Mouse (Mus musculus) embryonic fibroblast, embryonic 13.5 days (primary cell): ENCODE results near the gene Arpc1a. TPM values are rescaled to one million over a fixed set of nuclear protein-coding genes. Genes with fewer than 3 reads are reported as not detected.

ENCODE experiments used
- H3K27ac ChIP-seq: 2 replicates; pipeline ENCODE4 v1.5.1; 2012; ENCODE audit warnings: low read length, control low read depth, inconsistent platforms; ENCODE audit not compliant: insufficient read depth
- H3K4me1 ChIP-seq: 2 replicates; pipeline ENCODE4 v1.6.1; 2011; ENCODE audit warnings: low read length; ENCODE audit not compliant: control insufficient read depth, insufficient read depth
- H3K4me3 ChIP-seq: 2 replicates; pipeline ENCODE4 v1.5.1; 2011; ENCODE audit warnings: mild to moderate bottlenecking, control low read depth, low read length; ENCODE audit not compliant: insufficient read depth
- CTCF ChIP-seq: IDR thresholded peaks from 2 replicates; pipeline ENCODE4 v1.5.1; 2011; ENCODE audit warnings: mild to moderate bottlenecking, control low read depth, low read length, moderate library complexity, borderline replicate concordance; ENCODE audit not compliant: insufficient read depth
- POLR2A ChIP-seq: IDR thresholded peaks from 2 replicates; pipeline ENCODE4 v1.6.1; 2011; ENCODE audit warnings: low read depth, mild to moderate bottlenecking, control low read depth, low read length, moderate library complexity
- polyA plus RNA-seq: library from polyadenylated mRNA; stranded (reverse); fragments of >200 nt; gene quantifications from 2 replicates; pipeline ENCODE4 v1.2.4, GENCODE M21; 2011; ENCODE audit warnings: low read depth; ENCODE audit not compliant: missing spikeins, insufficient read length

Arpc1a gene
- polyA plus RNA-seq, 1 experiment, result 103 TPM

GRCm38 (mm10) chr5:145138836-145139235, 55.2 kb downstream of the Arpc1a start:
- Histone ChIP-seq H3K27ac (peak overlapping the region; percentile 73; the same call in 1 of the 2 replicates), H3K4me3 (peak overlapping the region; percentile 97), H3K4me1 (peaks cover 12% of the 10 kb centered on the region)
- TF ChIP-seq POLR2A (no peak), CTCF (no peak)

DNA sequence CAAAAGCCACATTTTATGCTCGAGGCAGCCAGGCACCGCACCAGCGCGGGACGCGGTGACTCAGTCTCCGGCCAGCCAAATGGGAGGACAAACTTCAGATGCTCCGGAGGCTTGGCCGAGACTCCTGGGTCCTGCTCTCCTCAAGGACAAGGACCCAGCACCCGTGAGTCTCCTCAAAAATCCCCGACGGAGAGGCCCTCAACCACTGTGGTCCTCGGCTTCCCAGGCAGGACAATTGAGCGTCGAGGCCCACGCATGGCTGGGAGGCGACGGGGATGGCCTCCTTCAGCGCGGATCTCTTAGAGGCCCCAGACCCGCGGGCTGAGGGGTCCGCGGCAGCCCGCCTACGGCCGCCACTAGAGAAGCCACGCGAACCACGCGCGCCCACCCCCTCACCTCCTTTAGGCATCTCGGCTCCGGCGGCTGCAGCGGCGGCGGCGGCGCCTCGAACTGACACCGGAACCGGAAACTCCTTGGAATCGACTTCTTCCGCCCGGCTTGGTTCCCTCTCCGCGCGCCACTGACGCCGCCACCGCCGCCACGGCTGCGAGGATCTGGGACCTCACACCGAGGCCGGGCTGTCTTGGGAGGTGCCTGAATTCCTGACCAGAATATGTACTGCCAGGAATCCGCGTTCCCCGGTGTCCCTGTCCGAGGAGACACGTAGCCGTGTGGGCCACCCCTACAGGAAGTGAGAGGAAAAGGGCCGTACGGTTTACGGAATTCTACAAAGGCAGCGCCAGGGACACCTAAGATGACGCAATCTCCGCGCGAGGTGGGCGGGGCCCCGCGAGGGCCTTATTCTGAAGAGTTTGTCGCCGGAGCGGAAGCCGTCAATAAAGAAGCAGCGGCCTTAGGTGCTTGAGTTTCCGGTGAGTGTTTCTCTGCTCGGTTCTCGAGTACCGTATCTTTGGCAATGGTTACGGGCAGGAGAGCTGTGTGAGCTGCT, 56.2 kb downstream of the Arpc1a start, which contains the start of the genes Pdap1 and Bud31:
TSS of gene Pdap1 (minus strand) at position 668 of the 949 bp plus-strand sequence.
TSS of gene Bud31 (plus strand) at position 792 of the 949 bp plus-strand sequence.
- Histone ChIP-seq H3K27ac (peak within 1 kb of the TSS; percentile 83), H3K4me3 (peak within 1 kb of the TSS; percentile 97), H3K4me1 (peaks cover 12% of the 10 kb centered on the region)
- peak; percentile 92 for TF ChIP-seq POLR2A
- TF ChIP-seq CTCF, result no peak

GRCm38 (mm10) chr5:145140611-145141010, 57.0 kb downstream of the Arpc1a start:
- Histone ChIP-seq H3K27ac (peak overlapping the region; percentile 83), H3K4me3 (peak overlapping the region; percentile 92), H3K4me1 (peaks cover 12% of the 10 kb centered on the region)
- TF ChIP-seq CTCF (no peak), POLR2A (no peak)

DNA sequence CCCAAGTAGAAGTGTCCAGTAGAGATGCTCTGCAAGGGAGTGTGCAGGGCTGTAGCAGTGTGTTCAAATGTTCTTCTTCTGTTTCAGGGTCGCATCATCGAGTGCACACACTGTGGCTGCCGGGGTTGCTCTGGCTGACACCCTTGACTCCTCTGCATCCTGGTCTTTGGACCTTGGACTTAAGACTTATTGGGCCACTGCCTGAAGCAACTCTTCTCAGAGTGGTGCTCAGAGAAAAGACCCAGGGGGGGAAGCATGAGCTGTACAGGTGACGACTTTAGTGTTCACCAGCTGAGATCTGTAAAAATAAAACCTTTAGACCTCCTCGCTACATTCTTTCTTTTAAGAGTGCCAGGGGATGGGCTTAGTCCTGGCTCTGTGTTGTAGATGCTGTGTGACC, 64.1 kb downstream of the Arpc1a start:
- no peaks in the 10 kb centered on the region for H3K4me1 ChIP-seq
- TF ChIP-seq POLR2A, result no peak
- TF ChIP-seq CTCF, result no peak
- H3K27ac ChIP-seq, result no peak overlapping the region
- no peak overlapping the region for H3K4me3 ChIP-seq

DNA sequence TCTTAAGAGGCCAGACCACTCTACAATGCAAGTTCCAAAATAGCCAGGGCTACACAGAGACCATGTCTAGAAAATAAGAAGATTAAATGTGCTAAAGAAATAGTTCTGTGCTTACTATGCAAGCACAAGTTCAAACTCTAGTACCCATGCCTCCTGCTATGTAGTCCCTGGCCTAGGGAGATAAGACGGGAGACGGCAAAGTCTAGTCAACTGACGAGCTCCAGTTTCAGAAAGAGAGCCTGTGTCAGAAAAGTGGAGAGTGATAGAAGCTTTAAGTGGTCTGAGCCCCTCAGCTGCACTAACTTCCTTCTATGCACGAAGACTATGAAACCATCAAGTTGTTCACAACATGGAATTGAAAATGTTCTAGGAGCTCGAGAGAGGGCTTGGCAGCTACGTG, 65.7 kb downstream of the Arpc1a start:
- Histone ChIP-seq H3K4me3 (no peak overlapping the region), H3K4me1 (no peaks in the 10 kb centered on the region), H3K27ac (no peak overlapping the region)
- TF ChIP-seq POLR2A, result no peak
- TF ChIP-seq CTCF, result no peak

DNA sequence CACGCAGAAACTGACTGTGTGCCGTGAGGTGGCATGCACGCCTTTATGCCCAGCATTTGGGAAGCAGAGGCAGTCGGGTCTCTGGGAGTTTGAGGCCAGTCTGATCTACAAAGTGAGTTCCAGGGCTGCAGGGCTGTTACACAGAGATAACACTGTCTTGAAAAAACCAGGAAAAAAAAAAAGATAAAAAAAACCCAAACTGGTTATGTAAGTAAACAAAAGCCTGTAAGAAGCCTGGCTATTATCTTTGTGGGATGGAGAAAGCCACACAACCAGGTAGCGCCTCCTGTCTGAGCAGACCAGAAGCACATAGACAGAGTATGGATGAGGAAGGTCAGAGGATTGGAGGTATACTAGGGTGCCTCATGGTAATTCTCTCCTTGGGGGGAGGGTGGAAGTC, 69.1 kb downstream of the Arpc1a start:
- no peak overlapping the region for H3K4me3 ChIP-seq
- TF ChIP-seq POLR2A (no peak), CTCF (no peak)
- H3K4me1 ChIP-seq, result no peaks in the 10 kb centered on the region
- H3K27ac ChIP-seq, result no peak overlapping the region

Other genes with a start within 250 kb of the Arpc1a start
- 37.1 and 42.5 TPM in 2 replicates for gene Smurf1, start 118.0 kb upstream of the Arpc1a start, polyA plus RNA-seq
- gene Gm4871, start 51.1 kb upstream of the Arpc1a start, polyA plus RNA-seq, result not detected in 2 replicates
- not detected in 2 replicates for gene 1700018F24Rik, start 40.8 kb upstream of the Arpc1a start, polyA plus RNA-seq
- gene Kpna7, start 200 bp downstream of the Arpc1a start, polyA plus RNA-seq, result not detected in 2 replicates
- 328 and 384 TPM in 2 replicates for gene Arpc1b, start 30.4 kb downstream of the Arpc1a start, polyA plus RNA-seq
- 144 and 168 TPM in 2 replicates for gene Pdap1, start 56.4 kb downstream of the Arpc1a start, polyA plus RNA-seq
- 174 and 194 TPM in 2 replicates for gene Bud31, start 56.5 kb downstream of the Arpc1a start, polyA plus RNA-seq
- gene Ptcd1, start 83.3 kb downstream of the Arpc1a start, polyA plus RNA-seq, result 7.6 and 10.0 TPM in 2 replicates
- 15.1 and 20.1 TPM in 2 replicates for gene Cpsf4, start 83.4 kb downstream of the Arpc1a start, polyA plus RNA-seq
- gene Atp5j2, start 108.2 kb downstream of the Arpc1a start, polyA plus RNA-seq, result 218 and 245 TPM in 2 replicates
- 3.0 and 3.3 TPM in 2 replicates for gene Zkscan14, start 118.0 kb downstream of the Arpc1a start, polyA plus RNA-seq
- gene Zkscan5, start 120.7 kb downstream of the Arpc1a start, polyA plus RNA-seq, result 7.6 and 10.4 TPM in 2 replicates
- gene Zfp655, start 147.9 kb downstream of the Arpc1a start, polyA plus RNA-seq, result 28.8 and 34.4 TPM in 2 replicates
- gene Zscan25, start 196.7 kb downstream of the Arpc1a start, polyA plus RNA-seq, result 7.2 and 8.1 TPM in 2 replicates